Mouse (Mus musculus): ENCODE data around the gene Proz. TPM values are rescaled to one million over a fixed set of nuclear protein-coding genes. Genes with fewer than 3 reads are reported as not detected.
"Not testable (repeated sequence)": the region's sequence is repeated elsewhere in the genome, so short reads cannot be mapped to it uniquely, and the experiment has no call there.

Gene Proz
- total and polyA plus RNA-seq, 2 experiments: 252 to 460 TPM

DNA sequence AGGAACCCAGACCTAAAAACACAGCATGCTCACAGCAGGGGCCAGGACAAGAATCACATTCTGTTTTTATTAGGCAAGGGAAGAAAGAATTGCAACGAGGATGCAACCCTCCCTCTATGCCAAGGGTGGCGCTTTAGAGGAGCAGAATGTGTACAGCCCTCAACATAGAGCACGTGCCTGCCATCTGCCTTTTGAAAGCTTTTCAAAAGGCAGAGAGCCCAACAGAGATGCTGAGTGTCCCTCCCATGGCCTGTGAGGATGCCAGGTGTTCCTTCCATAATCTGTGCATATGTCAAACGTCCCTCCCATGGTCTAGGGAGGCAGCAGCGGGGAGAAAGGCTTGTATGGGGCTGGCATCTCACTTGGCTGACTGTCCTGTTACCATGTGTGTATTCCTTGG lies 13.1 kb upstream of the Proz start:
- Histone ChIP-seq H3K27ac (replicated peaks; ENCODE audit: insufficient read depth, low read depth, low read length) (no peak overlapping the region), H3K9ac (ENCODE audit: low read depth, low read length) (no peak overlapping the region), H3K27me3 (ENCODE audit: control insufficient read depth, insufficient read depth, low read length) (no peaks in the 10 kb centered on the region), H3K4me1 (ENCODE audit: control insufficient read depth, insufficient read depth, low read length) (no peaks in the 10 kb centered on the region), H3K79me2 (ENCODE audit: control insufficient read depth, insufficient read depth, low read length) (0 out of 2 replicates have a peak, but pooled peaks cover 2% of the 10 kb centered on the region), H3K4me3 (ENCODE audit: insufficient read depth, low read depth, low read length) (no peak overlapping the region), H3K36me3 (ENCODE audit: control insufficient read depth, insufficient read depth, low read length) (peaks cover 85% of the 10 kb centered on the region)
- no peak for DNase-seq (ENCODE audit: extremely low read depth, low read depth, low spot score)
- TF ChIP-seq POLR2A (IDR thresholded peaks at IDR 0.05; ENCODE audit: extremely low read depth, insufficient read depth, low read length): no peak
- no peak for TF ChIP-seq CTCF (IDR thresholded peaks at IDR 0.05; ENCODE audit: low read depth, low read length)
- WGBS: 80% methylated on average over 5 of the region's 5 CpGs

DNA sequence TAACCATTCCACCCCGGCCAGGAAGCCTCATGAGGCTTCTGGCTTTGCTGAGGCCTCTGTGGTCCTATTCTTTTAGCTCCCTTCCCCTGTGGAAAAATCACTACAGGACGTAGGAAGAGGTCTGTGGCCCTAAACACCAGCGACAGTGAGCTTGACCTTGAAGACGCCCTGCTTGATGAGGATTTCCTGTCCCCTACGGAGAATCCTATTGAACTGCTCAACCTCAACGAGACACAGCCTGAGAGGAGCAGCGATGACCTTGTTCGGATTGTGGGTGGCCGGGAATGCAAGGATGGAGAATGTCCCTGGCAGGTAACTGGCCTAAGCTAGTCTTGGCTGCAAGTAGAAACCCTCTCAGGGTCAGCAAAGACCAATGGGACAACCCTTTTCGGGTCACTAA lies 10.2 kb upstream of the Proz start:
- no peak for TF ChIP-seq CTCF (IDR thresholded peaks at IDR 0.05; ENCODE audit: low read depth, low read length)
- TF ChIP-seq POLR2A (IDR thresholded peaks at IDR 0.05; ENCODE audit: extremely low read depth, insufficient read depth, low read length): no peak
- DNase-seq (ENCODE audit: extremely low read depth, low read depth, low spot score): peak; percentile 63
- Histone ChIP-seq H3K79me2 (ENCODE audit: control insufficient read depth, insufficient read depth, low read length) (0 out of 2 replicates have a peak, but pooled peaks cover 2% of the 10 kb centered on the region), H3K27me3 (ENCODE audit: control insufficient read depth, insufficient read depth, low read length) (no peaks in the 10 kb centered on the region), H3K4me3 (ENCODE audit: insufficient read depth, low read depth, low read length) (no peak overlapping the region), H3K4me1 (ENCODE audit: control insufficient read depth, insufficient read depth, low read length) (no peaks in the 10 kb centered on the region), H3K36me3 (ENCODE audit: control insufficient read depth, insufficient read depth, low read length) (peaks cover 75% of the 10 kb centered on the region), H3K9ac (ENCODE audit: low read depth, low read length) (no peak overlapping the region), H3K27ac (replicated peaks; ENCODE audit: insufficient read depth, low read depth, low read length) (no peak overlapping the region)
- 50% methylated on average over 10 of the region's 10 CpGs for WGBS

DNA sequence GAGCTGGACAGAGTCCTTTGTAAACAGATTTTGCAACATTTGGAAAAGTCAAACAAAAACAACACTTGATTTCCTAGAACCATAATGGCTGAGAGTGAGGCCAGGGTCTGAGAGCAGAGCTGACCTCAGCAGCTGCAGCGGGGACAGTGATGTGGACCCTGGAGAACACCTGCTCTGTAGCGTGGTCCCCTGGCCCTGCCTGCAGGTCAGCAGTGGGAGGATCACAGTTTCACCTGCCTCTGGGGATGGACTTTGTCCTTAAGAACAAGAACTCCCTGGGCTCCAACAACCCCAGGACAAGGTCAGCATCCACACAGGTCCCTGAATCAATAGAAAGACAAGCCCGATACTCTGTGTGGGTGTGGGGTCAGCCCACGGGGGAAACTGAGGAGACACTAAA lies 3.4 kb upstream of the Proz start:
- TF ChIP-seq CTCF (IDR thresholded peaks at IDR 0.05; ENCODE audit: low read depth, low read length): peak; percentile 17; the same call in 1 of the 2 replicates
- TF ChIP-seq POLR2A (IDR thresholded peaks at IDR 0.05; ENCODE audit: extremely low read depth, insufficient read depth, low read length): 0 out of 2 replicates have a peak, but pooled peaks have one; percentile 30
- H3K79me2 ChIP-seq (ENCODE audit: control insufficient read depth, insufficient read depth, low read length): peaks cover 11% of the 10 kb centered on the region
- WGBS: 23% methylated on average over 4 of the region's 4 CpGs
- H3K4me1 ChIP-seq (ENCODE audit: control insufficient read depth, insufficient read depth, low read length): peaks cover 25% of the 10 kb centered on the region
- peaks cover 19% of the 10 kb centered on the region for H3K36me3 ChIP-seq (ENCODE audit: control insufficient read depth, insufficient read depth, low read length)
- peak; percentile 99 for DNase-seq (ENCODE audit: extremely low read depth, low read depth, low spot score)
- H3K9ac ChIP-seq (ENCODE audit: low read depth, low read length): peak overlapping the region; percentile 67
- H3K27ac ChIP-seq (replicated peaks; ENCODE audit: insufficient read depth, low read depth, low read length): peak overlapping the region; percentile 97
- no peak overlapping the region for H3K4me3 ChIP-seq (ENCODE audit: insufficient read depth, low read depth, low read length)
- H3K27me3 ChIP-seq (ENCODE audit: control insufficient read depth, insufficient read depth, low read length): no peaks in the 10 kb centered on the region

DNA sequence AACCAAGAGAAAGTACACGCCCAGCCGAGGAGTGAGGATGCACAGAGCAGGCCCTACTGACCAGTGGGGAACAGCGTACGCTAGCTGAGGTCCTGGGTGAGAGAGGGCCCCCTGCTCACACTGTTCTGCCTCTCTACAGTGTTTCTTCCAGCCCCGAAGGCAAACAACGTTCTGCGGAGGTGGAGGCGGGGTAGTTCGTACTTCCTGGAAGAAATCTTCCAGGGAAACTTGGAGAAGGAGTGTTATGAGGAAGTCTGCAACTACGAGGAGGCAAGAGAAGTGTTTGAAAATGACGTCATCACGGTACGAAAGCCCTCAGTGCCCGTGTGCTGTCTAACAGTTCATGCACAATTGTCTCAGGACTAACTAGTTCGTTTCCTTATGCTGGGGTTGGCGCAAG lies 2.4 kb downstream of the Proz start:
- H3K27me3 ChIP-seq (ENCODE audit: control insufficient read depth, insufficient read depth, low read length): no peaks in the 10 kb centered on the region
- H3K79me2 ChIP-seq (ENCODE audit: control insufficient read depth, insufficient read depth, low read length): peaks cover 16% of the 10 kb centered on the region
- no peak for TF ChIP-seq POLR2A (IDR thresholded peaks at IDR 0.05; ENCODE audit: extremely low read depth, insufficient read depth, low read length)
- TF ChIP-seq CTCF (IDR thresholded peaks at IDR 0.05; ENCODE audit: low read depth, low read length): no peak
- H3K4me3 ChIP-seq (ENCODE audit: insufficient read depth, low read depth, low read length): no peak overlapping the region
- H3K27ac ChIP-seq (replicated peaks; ENCODE audit: insufficient read depth, low read depth, low read length): peak overlapping the region; percentile 30
- peaks cover 18% of the 10 kb centered on the region for H3K4me1 ChIP-seq (ENCODE audit: control insufficient read depth, insufficient read depth, low read length)
- H3K36me3 ChIP-seq (ENCODE audit: control insufficient read depth, insufficient read depth, low read length): peaks cover 36% of the 10 kb centered on the region
- peak overlapping the region; percentile 57 for H3K9ac ChIP-seq (ENCODE audit: low read depth, low read length)
- DNase-seq (ENCODE audit: extremely low read depth, low read depth, low spot score): no peak
- 56% methylated on average over 16 of the region's 16 CpGs for WGBS

DNA sequence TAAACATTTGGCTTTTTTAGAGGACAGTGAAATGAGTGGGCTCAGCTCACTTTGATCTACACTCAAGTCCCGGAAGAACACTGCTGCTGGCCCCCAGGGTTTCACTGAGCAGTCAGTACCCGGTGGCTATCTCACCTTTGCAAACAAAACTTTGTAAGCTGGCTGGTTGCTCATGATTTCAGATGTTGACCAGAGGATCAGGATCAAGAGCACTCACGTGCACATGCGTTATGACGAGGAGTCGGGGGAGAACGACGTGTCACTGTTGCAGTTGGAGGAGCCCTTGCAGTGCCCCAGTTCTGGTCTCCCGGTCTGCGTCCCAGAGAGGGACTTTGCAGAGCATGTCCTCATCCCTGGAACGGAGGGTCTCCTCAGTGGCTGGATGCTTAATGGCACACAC lies 12.5 kb downstream of the Proz start:
- 63% methylated on average over 11 of the region's 11 CpGs for WGBS
- peaks cover 4% of the 10 kb centered on the region; the same call in 1 of the 2 replicates for H3K4me1 ChIP-seq (ENCODE audit: control insufficient read depth, insufficient read depth, low read length)
- TF ChIP-seq POLR2A (IDR thresholded peaks at IDR 0.05; ENCODE audit: extremely low read depth, insufficient read depth, low read length) (no peak), CTCF (IDR thresholded peaks at IDR 0.05; ENCODE audit: low read depth, low read length) (no peak)
- H3K36me3 ChIP-seq (ENCODE audit: control insufficient read depth, insufficient read depth, low read length): peaks cover 17% of the 10 kb centered on the region
- H3K27ac ChIP-seq (replicated peaks; ENCODE audit: insufficient read depth, low read depth, low read length): no peak overlapping the region
- H3K4me3 ChIP-seq (ENCODE audit: insufficient read depth, low read depth, low read length): no peak overlapping the region
- DNase-seq (ENCODE audit: extremely low read depth, low read depth, low spot score): no peak
- no peak overlapping the region for H3K9ac ChIP-seq (ENCODE audit: low read depth, low read length)
- H3K27me3 ChIP-seq (ENCODE audit: control insufficient read depth, insufficient read depth, low read length): no peaks in the 10 kb centered on the region
- no peaks in the 10 kb centered on the region for H3K79me2 ChIP-seq (ENCODE audit: control insufficient read depth, insufficient read depth, low read length)

DNA sequence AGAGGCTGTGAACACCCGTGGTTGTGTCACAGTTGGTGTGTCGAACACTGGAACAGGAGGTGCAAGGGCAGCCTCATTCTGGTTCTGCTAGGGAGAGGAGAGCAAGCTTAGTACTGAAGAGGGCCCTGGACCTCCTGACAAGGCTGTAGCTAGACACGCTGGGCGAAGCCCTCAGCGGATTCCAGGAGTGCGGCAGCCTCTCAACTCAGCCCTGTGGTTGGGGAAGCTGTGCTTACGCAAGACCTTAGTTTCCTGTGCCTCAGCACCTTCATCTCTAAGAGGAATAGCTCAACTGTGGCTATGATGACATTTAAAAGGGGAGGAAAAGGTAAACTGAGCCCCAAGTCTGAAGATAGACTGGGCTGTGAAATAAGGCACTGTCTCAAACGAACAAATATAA lies 14.3 kb downstream of the Proz start:
- 38% methylated on average over 8 of the region's 8 CpGs for WGBS
- H3K36me3 ChIP-seq (ENCODE audit: control insufficient read depth, insufficient read depth, low read length): peaks cover 17% of the 10 kb centered on the region
- H3K27me3 ChIP-seq (ENCODE audit: control insufficient read depth, insufficient read depth, low read length): no peaks in the 10 kb centered on the region
- TF ChIP-seq CTCF (IDR thresholded peaks at IDR 0.05; ENCODE audit: low read depth, low read length) (no peak), POLR2A (IDR thresholded peaks at IDR 0.05; ENCODE audit: extremely low read depth, insufficient read depth, low read length) (no peak)
- DNase-seq (ENCODE audit: extremely low read depth, low read depth, low spot score): peak; percentile 63
- H3K4me3 ChIP-seq (ENCODE audit: insufficient read depth, low read depth, low read length): no peak overlapping the region
- H3K9ac ChIP-seq (ENCODE audit: low read depth, low read length): peak overlapping the region; percentile 13; the same call in 1 of the 2 replicates
- peaks cover 4% of the 10 kb centered on the region; the same call in 1 of the 2 replicates for H3K4me1 ChIP-seq (ENCODE audit: control insufficient read depth, insufficient read depth, low read length)
- no peaks in the 10 kb centered on the region for H3K79me2 ChIP-seq (ENCODE audit: control insufficient read depth, insufficient read depth, low read length)
- peak overlapping the region; percentile 9; the same call in 1 of the 2 replicates for H3K27ac ChIP-seq (replicated peaks; ENCODE audit: insufficient read depth, low read depth, low read length)

DNA sequence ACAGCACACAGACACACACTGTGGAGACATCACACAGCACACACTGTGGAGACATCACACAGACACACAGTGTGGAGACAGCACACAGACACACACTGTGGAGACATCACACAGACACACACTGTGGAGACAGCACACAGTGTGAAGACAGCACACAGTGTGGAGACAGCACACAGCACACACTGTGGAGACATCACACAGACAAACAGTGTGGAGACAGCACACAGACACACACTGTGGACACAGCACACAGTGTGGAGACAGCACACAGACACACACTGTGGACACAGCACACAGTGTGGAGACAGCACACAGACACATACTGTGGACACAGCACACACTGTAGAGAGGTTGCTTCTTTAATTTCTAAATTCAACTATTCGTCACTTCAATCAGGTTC lies 14.9 kb downstream of the Proz start:
- not testable (repeated sequence) for DNase-seq (ENCODE audit: extremely low read depth, low read depth, low spot score); H3K4me3 ChIP-seq (ENCODE audit: insufficient read depth, low read depth, low read length); H3K27ac ChIP-seq (replicated peaks; ENCODE audit: insufficient read depth, low read depth, low read length); H3K27me3 ChIP-seq (ENCODE audit: control insufficient read depth, insufficient read depth, low read length); H3K4me1 ChIP-seq (ENCODE audit: control insufficient read depth, insufficient read depth, low read length); H3K79me2 ChIP-seq (ENCODE audit: control insufficient read depth, insufficient read depth, low read length)
- 55% methylated on average over 1 of the region's 1 CpGs for WGBS
- peak overlapping the region; percentile 32; the same call in 1 of the 2 replicates for H3K9ac ChIP-seq (ENCODE audit: low read depth, low read length)
- H3K36me3 ChIP-seq (ENCODE audit: control insufficient read depth, insufficient read depth, low read length): peaks cover 17% of the 10 kb centered on the region

Measured in liver, adult 2 months (tissue).